Mouse (Mus musculus): Measurements from ENCODE around the gene Gm28035. TPM values are rescaled to one million over a fixed set of nuclear protein-coding genes. Genes with fewer than 3 reads are reported as not detected.

Gene Gm28035
- polyA plus RNA-seq, 1 experiment from 2014 or later, result 0.12 TPM

- no peaks in the 10 kb centered on the region for H3K9me3 ChIP-seq (replicated peaks)
- no peak overlapping the region for H3K4me2 ChIP-seq
- no peaks in the 10 kb centered on the region for H3K27me3 ChIP-seq (replicated peaks)
- ATAC-seq (ENCODE audit: low FRiP score), result no peak
- H3K9ac ChIP-seq (replicated peaks), result no peak overlapping the region
- peaks cover 22% of the 10 kb centered on the region; the same call in 1 of the 2 replicates for H3K4me1 ChIP-seq
- H3K36me3 ChIP-seq, result peaks cover 69% of the 10 kb centered on the region
- WGBS, result 97% methylated on average over 42 of the region's 42 CpGs
- no peak overlapping the region for H3K27ac ChIP-seq (replicated peaks)
- no peak overlapping the region for H3K4me3 ChIP-seq (replicated peaks)
These were observed 15.4 kb downstream of the Gm28035 start for GRCm38 (mm10) chr2:30255631-30256395.

- H3K4me1 ChIP-seq, result peaks cover 19% of the 10 kb centered on the region; the same call in 1 of the 2 replicates
- WGBS, result 96% methylated on average over 30 of the region's 30 CpGs
- no peaks in the 10 kb centered on the region for H3K9me3 ChIP-seq (replicated peaks)
- no peak overlapping the region for H3K4me3 ChIP-seq (replicated peaks)
- H3K9ac ChIP-seq (replicated peaks), result no peak overlapping the region
- no peak for ATAC-seq (ENCODE audit: low FRiP score)
- H3K4me2 ChIP-seq, result no peak overlapping the region
- H3K27ac ChIP-seq (replicated peaks), result no peak overlapping the region
- no peaks in the 10 kb centered on the region for H3K27me3 ChIP-seq (replicated peaks)
- H3K36me3 ChIP-seq, result peaks cover 73% of the 10 kb centered on the region
These were observed 16.4 kb downstream of the Gm28035 start for GRCm38 (mm10) chr2:30256616-30257350.

DNA sequence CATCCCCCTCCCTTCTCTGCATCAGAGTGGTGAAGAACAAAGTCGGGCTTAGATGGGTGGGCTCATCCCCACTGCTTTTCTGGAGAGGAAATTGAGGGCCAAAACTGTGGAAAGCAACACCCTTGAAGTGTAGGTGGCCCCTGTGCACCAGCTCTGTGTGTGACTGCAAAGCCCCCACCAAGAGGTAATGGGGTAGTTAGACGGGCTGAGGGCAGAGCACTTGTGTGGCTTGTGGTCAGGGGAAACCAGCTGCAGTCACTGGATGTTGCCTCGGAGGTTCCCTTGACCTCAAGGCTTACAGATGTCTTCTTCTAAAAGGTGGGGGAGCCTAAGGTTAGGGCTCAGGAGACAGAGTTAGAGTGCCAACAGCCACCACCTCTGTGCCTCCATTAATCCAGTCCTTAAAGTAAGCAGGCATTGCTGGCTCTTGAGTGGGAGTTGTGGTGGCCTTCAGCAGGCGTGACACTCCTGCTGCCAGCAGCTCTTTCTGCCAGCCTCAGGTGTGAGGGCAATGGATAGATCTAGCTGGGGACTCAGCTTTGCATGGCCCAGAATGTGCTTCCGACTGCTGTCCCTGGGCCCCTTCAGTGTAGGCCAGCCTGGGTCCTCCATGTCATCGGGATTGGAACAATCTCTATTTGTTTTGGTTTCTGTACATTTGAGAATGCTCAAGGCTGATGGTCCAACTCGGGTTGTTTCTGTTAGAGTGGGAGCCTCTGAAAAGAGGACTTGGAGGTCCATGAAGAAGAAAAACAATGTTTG lies 17.5 kb downstream of the Gm28035 start:
- Histone ChIP-seq H3K4me1 (peaks cover 24% of the 10 kb centered on the region; the same call in 1 of the 2 replicates), H3K27ac (replicated peaks) (no peak overlapping the region), H3K4me3 (replicated peaks) (no peak overlapping the region), H3K36me3 (peaks cover 81% of the 10 kb centered on the region), H3K4me2 (no peak overlapping the region), H3K27me3 (replicated peaks) (no peaks in the 10 kb centered on the region), H3K9ac (replicated peaks) (no peak overlapping the region), H3K9me3 (replicated peaks) (no peaks in the 10 kb centered on the region)
- no peak; the same call in 1 of the 2 replicates for ATAC-seq (ENCODE audit: low FRiP score)
- WGBS, result 89% methylated on average over 7 of the region's 7 CpGs

DNA sequence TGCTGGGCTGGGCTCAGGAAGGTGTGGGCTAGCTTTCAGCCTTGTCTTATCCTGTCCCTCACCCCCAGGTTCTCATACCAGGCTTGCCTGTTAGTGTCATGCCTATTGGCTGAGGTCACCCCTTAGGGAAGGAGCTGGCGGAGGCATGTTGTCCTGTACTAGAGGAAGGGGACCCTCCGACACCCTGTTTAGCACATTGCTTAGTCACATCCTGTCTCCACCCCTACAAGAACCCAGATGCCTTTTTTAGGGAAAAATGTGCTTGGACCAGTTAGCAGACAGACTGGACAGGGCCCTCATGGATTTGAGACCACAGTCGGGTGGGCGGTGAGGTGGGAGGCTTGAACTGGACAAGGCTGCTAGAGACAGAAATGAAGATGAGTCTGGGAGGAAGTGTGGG lies 18.2 kb downstream of the Gm28035 start:
- H3K4me2 ChIP-seq, result no peak overlapping the region
- no peak for ATAC-seq (ENCODE audit: low FRiP score)
- H3K4me3 ChIP-seq (replicated peaks), result no peak overlapping the region
- no peak overlapping the region for H3K9ac ChIP-seq (replicated peaks)
- H3K36me3 ChIP-seq, result peaks cover 85% of the 10 kb centered on the region
- peaks cover 31% of the 10 kb centered on the region for H3K4me1 ChIP-seq
- H3K27me3 ChIP-seq (replicated peaks), result no peaks in the 10 kb centered on the region
- H3K9me3 ChIP-seq (replicated peaks), result no peaks in the 10 kb centered on the region
- no peak overlapping the region for H3K27ac ChIP-seq (replicated peaks)
- 82% methylated on average over 4 of the region's 4 CpGs for WGBS

DNA sequence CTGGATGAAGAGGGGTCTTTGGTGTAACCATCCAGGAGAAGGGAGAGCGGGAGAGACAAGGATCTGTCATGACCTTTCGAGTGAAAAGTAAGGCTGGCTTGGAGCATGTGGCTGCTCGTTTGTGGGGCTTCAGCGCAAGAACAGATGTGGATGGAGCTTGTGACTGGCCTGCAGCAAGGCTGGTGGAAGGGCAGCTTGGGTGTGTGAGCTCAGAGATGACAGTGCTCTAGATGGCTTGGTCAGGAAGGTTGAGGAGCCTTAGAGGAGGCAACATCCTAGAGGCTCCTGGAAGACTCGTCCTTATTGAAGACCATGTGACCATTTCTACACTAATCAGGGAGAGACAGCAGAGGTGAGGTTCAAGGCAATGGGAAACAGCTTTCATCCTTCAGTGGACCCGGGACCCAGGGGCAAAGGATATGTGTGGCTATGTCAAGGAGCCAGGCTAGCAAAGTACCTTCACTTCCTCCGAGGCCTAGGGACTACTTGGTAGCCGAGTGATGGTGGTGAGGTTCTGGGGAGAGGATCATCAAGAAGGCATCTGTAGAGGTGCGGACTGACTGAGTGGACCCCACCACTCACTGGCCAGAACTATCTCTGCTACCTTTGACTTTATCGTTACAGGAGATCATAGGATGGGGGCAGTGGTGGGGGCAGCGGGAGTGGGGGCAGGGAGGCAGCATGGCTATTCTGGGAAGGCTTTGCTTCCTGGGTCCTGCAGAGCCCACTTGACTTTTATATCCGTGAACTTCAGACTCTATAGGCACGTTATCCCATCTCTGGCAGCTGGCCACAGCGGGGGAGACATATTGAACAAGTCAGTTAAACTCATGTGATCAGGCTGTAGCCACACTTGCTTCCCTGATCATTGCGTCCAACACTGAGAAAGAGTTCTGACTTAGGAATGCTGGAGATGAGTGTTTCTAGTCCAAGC lies 19.0 kb downstream of the Gm28035 start:
- WGBS, result 89% methylated on average over 15 of the region's 15 CpGs
- Histone ChIP-seq H3K4me3 (replicated peaks) (no peak overlapping the region), H3K9me3 (replicated peaks) (no peaks in the 10 kb centered on the region), H3K36me3 (peaks cover 93% of the 10 kb centered on the region), H3K4me2 (no peak overlapping the region), H3K9ac (replicated peaks) (no peak overlapping the region), H3K4me1 (peaks cover 38% of the 10 kb centered on the region), H3K27me3 (replicated peaks) (no peaks in the 10 kb centered on the region), H3K27ac (replicated peaks) (no peak overlapping the region)
- no peak for ATAC-seq (ENCODE audit: low FRiP score)

DNA sequence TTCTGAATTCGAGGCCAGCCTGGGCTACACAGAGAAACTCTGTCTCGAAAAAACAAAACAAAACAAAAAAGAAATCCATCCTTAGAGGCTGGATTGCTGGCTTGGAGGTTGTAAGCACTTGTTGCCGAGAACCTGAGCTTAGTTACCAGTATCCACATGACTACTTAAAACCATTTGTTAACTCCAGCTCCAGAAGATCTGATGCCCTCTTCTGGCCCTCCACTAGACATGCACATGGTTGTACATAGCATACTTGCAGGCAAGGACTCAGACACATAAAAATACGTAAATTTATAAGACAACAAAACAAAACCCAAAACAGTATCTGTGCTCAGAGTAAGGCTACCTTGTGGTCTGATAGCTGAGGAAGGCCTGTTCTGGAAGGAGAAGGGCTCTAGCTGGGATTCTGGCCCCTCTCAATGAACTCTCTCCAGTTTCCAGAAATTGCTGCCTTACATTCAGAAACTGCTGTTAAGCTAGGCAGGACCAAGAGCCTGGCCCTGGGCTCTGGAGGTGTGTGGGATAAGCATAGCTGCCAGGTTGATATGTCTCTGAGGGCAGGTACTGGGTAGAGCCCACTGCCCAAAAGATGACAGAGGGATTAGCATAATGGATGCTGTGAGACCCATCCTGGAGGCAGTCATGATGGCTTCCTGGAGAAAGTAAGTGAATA lies 20.8 kb downstream of the Gm28035 start:
- Histone ChIP-seq H3K9ac (replicated peaks) (no peak overlapping the region), H3K27ac (replicated peaks) (no peak overlapping the region), H3K27me3 (replicated peaks) (no peaks in the 10 kb centered on the region), H3K9me3 (replicated peaks) (no peaks in the 10 kb centered on the region), H3K4me2 (no peak overlapping the region), H3K4me1 (peaks cover 55% of the 10 kb centered on the region), H3K4me3 (replicated peaks) (no peak overlapping the region), H3K36me3 (peaks cover 84% of the 10 kb centered on the region)
- no peak for ATAC-seq (ENCODE audit: low FRiP score)
- 91% methylated on average over 4 of the region's 4 CpGs for WGBS

DNA sequence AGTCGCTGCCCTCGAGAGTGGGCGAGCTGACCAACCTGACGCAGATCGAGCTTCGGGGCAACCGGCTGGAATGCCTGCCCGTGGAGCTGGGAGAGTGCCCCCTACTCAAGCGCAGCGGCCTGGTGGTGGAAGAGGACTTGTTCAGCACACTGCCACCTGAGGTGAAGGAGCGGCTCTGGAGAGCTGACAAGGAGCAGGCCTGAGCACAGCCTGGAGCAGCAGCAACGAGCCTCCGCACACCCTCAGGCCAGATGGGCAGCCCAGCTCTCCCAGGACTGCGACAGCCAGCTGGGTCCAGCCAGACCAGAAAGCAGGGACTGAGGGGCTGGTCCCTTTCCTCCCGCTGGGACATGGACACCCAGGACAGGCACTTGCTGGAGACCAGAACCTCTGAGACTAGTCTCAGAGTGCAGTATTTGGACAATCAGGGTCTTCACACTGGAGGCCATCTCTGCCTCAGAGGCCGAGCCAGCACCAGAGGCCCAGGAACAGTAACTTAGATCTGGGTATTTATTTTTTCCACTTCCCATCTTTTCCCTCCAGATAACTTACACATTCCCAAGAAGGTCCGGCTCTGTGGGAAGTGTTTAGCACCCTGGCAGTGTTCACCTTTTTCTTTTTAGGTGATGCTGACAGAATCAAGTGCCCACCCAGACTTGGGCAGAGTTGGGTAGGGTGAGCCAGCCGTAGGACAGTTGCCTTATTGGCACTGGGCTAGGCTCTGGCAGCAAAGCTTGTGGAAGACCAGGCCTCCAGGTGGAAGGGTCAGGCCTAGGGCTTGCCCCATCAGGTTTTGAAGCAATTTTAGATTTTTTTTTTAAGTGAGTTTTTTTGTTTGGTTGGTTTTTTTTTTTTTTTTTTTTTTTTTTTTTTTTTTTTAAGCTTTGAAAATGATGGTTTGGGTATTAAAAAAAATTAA lies 21.8 kb downstream of the Gm28035 start:
- H3K4me1 ChIP-seq, result peaks cover 64% of the 10 kb centered on the region
- ATAC-seq (ENCODE audit: low FRiP score), result no peak
- H3K27ac ChIP-seq (replicated peaks), result peak overlapping the region; percentile 28; the same call in 1 of the 2 replicates
- 83% methylated on average over 18 of the region's 18 CpGs for WGBS
- H3K9me3 ChIP-seq (replicated peaks), result no peaks in the 10 kb centered on the region
- no peaks in the 10 kb centered on the region for H3K27me3 ChIP-seq (replicated peaks)
- no peak overlapping the region for H3K4me2 ChIP-seq
- H3K9ac ChIP-seq (replicated peaks), result no peak overlapping the region
- no peak overlapping the region for H3K4me3 ChIP-seq (replicated peaks)
- peaks cover 75% of the 10 kb centered on the region for H3K36me3 ChIP-seq

GRCm38 (mm10) chr2:30262840-30263441 lies 22.6 kb downstream of the Gm28035 start:
- Histone ChIP-seq H3K27ac (replicated peaks) (peak overlapping the region; percentile 37; the same call in 1 of the 2 replicates), H3K4me3 (replicated peaks) (no peak overlapping the region), H3K4me2 (no peak overlapping the region), H3K9me3 (replicated peaks) (no peaks in the 10 kb centered on the region), H3K36me3 (peaks cover 67% of the 10 kb centered on the region), H3K27me3 (replicated peaks) (no peaks in the 10 kb centered on the region), H3K4me1 (peaks cover 58% of the 10 kb centered on the region), H3K9ac (replicated peaks) (no peak overlapping the region)
- 40% methylated on average over 4 of the region's 4 CpGs for WGBS
- peak; percentile 60 for ATAC-seq (ENCODE audit: low FRiP score)

GRCm38 (mm10) chr2:30263811-30264210 lies 23.4 kb downstream of the Gm28035 start:
- no peak overlapping the region for H3K9ac ChIP-seq (replicated peaks)
- WGBS, result 94% methylated on average over 6 of the region's 6 CpGs
- no peak overlapping the region for H3K4me3 ChIP-seq (replicated peaks)
- no peak overlapping the region for H3K27ac ChIP-seq (replicated peaks)
- H3K36me3 ChIP-seq, result peaks cover 61% of the 10 kb centered on the region
- H3K4me2 ChIP-seq, result no peak overlapping the region
- H3K4me1 ChIP-seq, result peaks cover 56% of the 10 kb centered on the region
- H3K27me3 ChIP-seq (replicated peaks), result no peaks in the 10 kb centered on the region
- no peaks in the 10 kb centered on the region for H3K9me3 ChIP-seq (replicated peaks)
- ATAC-seq (ENCODE audit: low FRiP score), result no peak

Measured in neural tube, embryonic 15.5 days (tissue).